Mouse (Mus musculus): ENCODE measurements around the gene Shisal1. TPM values are rescaled to one million over a fixed set of nuclear protein-coding genes. Genes with fewer than 3 reads are reported as not detected.

Gene Shisal1
- total RNA-seq (2021), result 1 to 10 TPM in 1 of 2 experiments, under 1 TPM in 1; 0.63 to 1.1 TPM
- long read RNA-seq, experiment 1, result 0 reads
- long read RNA-seq, experiment 2, result 0 reads

DNA sequence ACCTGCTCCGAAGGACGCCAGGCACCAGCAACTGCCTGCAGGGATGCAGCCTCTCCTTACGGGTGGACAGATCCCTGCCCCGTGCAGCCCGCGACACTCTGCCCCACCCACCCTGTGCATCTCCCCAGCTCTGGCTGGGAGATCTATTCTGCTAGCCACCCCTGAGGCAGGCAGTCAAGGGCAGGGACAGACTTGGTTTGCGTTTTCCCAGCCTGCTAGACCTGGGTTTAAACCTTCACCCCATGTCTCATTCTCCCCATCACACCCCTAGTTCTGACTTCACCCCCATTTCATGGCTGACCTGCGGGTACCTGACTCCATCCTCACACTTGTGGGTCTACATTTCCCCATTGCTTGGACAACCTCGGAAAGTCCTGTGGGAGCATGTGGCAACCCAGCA, at the start of gene Shisal1:
Gene Shisal1 (minus strand): TSS at position 101 of the 400 bp plus-strand sequence.
- no peak for DNase-seq

DNA sequence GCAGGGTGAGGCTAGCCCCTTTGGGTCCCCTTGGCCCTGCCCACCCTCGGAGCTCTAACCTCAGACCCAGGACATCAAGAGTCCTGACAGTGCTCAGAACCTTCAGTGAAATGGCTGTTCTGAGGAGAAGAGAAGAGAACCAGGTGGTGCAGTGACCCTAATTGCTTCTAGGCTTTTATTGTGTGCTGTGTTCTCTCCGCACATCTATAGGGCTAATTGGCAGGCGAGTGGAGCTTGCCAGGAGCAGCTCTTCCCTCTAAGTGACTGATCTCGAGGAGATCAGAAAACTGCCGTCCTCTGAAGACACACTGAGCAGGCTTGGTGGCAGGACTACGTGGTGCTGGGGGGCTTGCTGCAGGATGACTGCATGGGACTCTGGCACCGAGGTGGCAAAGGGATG, 43.6 kb upstream of the Shisal1 start:
- no peak for DNase-seq

DNA sequence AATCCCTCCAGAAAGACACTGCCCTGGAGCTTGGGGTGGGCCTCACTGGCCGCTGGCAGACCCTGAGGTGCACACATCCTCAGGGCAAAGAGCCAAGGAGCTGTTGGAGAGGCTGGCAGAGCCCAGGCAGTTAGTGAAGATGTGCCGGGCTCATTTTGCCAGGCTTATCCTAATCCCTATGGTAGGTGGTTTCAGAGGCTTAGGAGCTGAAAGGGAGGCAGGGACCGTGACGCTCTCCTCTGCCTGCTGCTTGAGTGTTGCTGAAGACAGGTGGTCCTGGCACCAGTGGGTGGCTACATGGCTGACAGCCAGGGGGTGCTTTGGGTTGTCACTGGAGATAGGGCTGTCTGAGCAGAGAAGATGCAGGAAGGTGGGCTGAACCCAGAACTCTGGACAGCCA, 37.4 kb upstream of the Shisal1 start:
- no peak for DNase-seq

DNA sequence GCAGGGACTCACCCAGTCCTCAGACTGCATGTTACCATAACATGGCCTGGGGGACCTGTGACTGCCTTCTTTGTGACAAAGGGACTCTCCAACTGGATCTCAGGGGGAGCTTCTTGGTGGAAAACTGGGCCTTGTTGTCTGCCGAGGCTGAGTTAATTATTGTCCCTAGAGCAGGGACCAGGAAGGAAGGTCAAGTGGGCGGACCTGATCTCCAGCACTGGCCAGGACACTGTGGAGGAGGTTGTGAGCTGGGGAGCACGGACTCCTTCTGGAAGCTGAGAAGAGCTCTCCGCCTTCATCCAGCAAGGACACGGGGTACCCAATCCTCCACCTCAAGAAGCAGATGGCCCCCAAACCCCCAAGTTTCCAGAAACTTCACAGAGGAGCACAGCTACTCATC, 36.7 kb upstream of the Shisal1 start:
- DNase-seq, result peak; percentile 20 to 31

DNA sequence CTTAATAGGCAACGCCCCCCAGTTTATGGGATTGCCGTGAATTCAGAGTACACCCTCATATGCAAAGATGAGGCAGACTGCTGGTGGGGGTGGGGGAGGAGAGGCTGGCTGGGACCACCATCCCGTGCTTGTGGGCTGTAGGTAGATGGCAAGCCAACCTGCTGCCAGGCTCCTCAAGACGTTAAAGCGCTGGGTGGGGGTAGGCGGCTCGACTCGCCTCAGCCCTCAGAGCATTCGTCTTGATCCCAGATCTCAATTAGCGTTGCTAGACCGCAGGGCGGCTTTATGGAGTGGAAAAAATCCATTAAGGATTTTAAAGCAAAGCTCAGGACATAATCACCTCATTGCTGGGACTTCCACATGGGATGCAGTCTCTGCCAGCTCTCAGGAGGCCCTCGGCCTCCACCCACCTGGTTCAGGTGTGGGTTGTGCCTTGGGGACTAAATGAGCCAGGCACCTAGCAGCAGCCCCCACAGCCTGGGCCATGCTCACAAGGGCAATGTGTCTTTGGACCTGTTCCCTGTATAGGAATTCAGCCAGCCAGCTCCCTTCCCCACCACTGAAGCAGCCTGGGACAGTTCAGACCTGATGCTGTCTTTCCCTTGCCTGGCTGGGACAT, 34.5 kb upstream of the Shisal1 start:
- no peak for DNase-seq

DNA sequence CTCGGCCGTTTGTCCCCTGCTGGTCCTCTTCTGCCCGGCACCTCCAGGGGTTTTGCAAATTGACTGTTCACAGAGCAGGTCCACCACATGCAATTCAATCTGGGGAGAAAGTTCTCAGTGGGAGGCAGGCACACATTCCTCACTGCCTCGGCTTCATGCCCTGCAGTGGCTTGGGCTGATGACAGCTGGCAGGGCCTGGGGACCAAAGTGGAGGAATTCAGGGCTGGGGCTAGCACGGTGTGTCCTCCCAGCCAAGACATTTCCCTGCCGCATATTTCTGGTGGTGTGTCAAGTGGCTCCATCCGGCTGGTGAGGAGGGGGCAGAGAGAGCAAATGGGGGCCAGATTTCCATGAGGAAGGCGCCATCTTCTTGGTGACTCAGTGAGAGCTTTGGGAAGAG, 22.5 kb upstream of the Shisal1 start:
- no peak for DNase-seq

DNA sequence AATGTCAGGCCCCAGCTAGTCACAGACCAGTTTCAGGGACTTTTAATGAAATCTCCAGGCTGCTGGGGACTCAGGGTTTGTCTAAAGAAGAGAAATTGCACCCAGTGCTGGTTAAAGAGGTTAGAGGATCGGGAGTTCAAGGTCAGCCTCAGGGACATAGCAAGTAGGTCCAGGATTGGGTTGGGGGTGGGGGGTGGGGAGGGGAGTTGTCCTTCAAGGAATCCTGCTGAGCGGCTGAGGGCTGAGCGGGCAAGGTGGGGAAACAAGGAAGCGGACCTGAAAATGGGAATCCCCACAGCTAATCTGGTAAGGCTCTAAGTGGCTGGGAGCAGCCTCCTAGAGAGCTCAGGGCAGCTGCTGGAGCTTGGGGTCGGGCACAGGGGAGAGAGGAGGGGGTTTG, 20.9 kb upstream of the Shisal1 start:
- DNase-seq, result no peak

DNA sequence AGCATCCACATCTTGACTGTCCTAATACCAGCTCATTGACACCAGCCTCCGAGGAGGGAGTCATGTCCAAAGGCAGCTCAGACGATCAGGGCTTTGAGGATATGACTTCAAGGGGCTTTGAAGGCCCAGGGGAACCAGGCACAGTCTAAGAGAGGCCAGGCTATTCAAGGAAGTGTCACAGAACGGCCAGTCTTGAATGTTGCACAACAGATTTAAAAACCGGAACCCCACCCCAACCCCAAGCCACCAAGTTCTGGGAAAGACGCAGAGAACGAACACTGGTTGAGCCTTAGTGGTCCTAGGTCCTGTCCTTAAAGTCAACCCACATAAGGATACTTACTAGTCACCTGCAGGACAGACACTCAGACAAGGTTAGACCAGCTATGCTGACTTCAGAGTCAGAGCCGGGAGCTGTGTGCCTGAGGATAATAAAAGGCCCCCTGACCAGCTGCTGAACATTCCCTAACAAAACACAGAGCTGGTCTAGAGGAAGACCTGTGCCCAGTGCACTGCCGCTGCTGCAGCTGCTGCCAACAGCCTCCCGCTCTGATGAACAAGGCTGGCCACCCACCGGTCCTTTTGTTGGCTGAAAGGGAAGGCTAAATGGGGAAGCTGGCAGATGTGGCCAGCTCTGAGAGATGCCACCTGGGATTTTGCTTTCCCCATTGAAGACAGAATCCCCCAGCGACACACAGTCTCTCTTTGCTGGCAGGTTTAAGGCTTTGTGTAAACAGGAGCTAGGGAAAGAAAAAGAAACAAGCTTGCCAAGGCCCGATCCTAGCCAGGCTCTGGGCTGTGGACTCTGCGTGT, 19.8 kb upstream of the Shisal1 start:
- DNase-seq, result no peak

DNA sequence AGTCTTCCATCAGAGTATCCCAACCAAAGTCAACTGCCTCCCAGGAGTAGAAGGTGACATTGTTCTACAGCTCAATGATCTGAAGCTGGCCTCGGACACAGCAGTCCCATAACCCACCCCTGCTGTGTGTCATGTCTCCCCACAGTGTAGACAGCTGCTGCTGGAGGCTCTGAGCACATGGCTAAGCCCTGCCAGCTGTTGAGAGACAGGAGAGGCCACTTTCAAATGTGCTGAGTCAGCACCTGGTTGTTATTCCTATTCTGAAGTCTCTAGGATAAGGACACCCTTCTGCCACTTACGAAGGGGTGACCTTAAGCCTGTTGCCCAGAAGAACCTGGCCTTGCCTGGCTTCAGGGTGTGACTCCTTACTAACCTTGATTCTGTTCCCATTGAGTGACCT, 14.5 kb upstream of the Shisal1 start:
- no peak for DNase-seq

DNA sequence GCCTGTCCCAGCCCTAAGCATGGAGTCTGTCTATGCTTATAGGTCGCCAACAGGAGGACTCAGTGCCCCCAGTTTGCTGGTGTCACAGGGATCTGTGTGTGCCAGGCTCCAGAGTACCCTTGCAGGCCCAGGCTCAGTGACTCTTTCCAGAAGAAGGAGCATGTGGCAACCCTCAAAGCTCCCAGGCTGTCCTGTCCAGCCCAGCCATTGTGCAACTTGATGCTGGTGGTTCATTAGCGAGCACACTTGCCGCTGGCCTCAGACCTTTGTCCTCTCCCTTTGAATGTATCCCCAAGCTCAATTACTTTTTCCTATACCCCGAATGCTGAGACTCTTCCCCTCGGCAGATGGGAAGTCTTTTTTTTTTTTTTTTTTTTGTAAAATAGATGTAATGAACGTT, 12.1 kb upstream of the Shisal1 start:
- no peak for DNase-seq

DNA sequence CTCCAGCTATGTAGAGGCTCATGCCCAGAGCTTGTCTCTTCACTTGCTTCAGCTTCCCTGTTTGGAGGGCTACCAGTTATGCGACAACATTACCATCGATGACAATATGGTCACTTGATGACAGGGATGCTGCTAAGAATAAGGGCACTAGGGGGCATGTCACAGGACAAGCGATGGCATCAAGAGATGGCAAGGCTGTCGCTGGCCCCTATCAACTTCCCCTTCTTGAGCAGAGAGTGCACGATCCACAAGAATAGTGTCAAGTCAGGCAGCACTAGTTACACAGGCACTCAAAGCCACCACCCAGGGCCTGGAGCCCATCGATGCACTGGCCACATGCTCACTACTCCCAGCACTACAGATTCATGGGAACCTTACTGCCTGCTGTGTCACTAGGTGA, 8.4 kb upstream of the Shisal1 start:
- no peak for DNase-seq

DNA sequence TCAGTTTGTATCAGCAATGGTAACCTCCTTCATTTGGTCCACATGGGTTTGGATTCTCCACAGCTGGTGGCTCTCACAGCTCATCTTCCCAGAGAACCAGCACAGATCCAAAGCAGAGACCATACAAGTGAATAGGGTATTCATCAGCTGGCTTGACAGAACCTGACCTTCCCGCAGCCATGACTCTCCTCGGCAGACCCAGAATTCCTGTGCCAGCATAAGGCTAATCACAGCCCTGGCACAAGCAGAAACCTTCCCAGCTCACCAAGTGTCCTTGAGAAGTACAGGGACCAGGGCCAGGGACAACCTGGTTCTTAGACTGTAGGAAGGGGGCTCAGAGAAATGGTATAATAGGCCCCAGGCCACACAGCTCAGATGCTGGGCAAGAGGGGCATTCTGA, 6.2 kb upstream of the Shisal1 start:
- peak; percentile 56 to 67 for DNase-seq

DNA sequence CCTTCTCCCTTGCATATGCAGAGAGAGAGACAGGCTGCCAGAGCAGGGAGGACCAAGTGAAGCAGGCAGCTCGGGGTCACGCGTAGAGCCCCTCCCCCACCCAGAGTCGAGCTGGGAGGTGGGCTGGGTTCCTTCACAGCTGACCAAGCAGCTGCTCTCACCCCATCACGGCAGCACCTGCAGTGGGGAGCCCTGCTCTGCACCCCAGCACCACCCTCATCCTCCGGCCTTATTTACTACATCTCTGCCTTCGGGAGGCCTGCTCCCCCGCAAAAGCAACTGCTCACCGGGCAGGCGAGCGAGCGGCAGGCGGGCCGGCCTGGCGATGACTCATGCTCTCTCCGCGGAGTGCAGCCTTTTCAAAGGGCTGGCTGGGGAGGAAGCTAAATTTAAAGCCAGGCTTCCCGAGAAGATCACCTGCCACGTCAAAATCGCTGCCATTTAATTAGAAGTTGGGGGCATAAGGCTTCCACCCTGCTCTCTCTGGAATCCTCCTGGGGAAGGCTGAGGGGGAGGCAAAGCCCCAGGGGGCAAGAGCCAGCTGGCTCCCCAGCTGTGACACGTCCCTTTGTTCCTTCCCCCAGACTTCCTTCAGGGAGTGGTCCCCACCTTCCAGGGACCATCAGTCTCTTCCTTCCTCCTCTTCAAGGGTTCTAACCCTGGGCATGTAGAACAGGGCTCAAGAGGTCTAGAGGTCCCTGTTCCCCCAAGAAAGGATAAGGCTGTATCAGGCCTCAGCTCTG, 3.7 kb upstream of the Shisal1 start:
- peak; percentile 86 to 87 for DNase-seq

DNA sequence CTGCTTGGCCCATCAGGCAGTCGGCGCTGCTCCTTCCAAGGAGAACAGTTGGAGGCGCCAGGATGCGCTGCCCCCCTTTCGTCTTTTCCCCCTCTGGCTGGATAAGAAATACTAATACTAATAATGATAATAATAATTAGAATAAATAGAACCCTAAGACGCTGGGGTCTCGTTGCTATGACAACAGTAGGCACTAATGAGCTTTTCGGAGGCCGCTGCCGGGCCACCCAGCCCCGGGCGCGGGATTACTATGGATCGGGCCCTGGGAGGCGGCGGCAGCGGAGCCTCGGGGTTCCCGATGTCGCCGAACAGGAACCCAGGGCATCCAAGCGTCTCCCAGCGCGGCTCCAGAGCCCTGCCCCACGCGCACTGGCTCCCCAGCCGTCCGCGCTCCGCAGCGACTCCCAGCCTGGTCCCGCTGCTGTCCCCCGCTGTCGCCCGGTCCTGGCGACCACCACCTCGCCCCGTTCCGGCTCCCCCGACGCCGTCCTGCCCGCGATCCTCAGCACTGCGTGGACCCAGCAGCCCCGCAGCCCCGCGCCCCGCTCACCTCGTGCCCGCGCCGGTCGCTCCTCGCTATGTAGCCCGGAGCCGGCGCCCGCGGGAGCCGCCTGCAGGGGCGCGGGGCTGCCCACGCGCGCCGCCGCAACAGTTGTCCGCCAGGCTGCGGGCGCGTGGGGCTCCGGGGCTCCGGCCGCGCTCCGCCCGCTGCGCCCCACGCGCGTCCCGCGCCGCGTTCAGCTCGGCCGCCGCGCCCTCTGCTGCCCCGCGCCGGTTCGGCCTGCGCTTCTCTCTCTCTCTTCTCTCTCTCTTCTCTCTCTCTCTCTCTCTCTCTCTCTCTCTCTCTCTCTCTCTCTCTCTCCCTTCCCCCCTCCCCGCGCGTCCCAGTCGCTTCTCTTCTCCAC, 833 bp downstream of the Shisal1 start:
- peak; percentile 15 to 29 for DNase-seq

DNA sequence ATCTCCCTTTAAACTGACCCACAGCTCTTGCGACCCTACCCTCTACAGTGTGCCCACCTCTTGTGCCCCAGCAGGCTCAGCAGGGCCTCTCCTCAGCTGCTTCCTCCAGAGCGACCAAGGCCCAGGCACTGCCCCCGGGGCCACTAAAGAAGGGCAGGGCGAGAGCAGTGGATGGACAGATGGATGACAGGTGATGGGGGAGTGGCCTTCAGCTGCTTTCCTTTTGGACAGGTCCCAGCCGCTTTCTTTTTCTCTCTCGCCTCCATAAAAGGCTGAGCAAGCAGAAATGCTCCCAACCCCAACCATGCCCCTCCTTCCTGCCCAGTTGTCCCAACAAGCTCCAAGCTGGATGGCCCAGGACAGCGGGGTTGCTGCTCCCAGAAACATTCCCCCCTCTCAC, 2.7 kb downstream of the Shisal1 start:
- no peak for DNase-seq

DNA sequence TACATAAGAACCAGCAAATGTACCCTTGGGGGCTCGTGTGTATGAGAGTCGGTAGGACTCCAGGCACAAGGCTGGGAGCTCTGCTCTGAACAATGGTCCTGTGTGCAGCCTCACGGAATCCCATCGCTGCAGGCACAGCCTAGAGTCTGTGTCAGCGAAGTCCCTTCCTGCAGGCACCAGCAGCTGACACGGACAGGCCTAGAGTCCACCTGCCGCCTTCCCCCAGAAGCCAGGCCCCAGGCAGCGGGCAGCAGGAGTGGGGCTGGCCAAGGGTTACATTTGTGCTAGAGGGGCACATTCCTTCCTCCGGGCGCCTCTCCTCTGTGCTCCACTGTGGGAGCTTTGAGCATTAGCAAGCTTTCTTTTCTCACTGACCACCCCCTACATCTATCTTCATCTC, 3.3 kb downstream of the Shisal1 start:
- no peak for DNase-seq

DNA sequence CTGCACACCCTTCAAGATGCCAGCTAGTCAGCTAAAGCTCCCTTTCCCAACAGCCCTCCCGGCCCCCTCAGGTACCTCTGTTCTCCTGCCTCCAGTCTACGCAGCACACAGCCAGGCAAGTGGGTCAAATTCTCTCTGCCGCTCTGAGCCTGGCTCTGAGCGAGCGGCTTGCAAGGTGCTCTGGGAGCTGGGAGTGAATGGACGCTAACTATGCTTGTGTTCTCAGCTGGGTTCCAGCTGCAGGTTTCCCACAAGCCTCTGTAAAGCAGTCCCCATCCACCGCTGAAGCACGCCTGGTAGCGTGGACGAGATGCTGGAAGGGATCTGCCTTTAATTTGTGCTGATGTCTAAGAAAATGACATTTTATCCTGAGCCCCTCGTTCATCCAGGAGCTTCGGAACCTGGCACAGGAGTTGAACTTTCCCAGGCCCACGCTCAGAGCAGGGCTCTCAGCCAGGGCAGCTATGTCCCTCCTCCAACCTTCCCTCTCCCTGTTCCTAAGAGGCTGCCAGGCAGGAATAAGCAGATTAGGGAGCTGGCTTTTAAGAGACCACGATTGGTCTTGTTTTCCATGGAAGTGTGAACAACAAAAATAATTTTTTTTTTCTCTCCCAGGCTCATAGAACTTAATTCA, 5.1 kb downstream of the Shisal1 start:
- DNase-seq, result no peak

DNA sequence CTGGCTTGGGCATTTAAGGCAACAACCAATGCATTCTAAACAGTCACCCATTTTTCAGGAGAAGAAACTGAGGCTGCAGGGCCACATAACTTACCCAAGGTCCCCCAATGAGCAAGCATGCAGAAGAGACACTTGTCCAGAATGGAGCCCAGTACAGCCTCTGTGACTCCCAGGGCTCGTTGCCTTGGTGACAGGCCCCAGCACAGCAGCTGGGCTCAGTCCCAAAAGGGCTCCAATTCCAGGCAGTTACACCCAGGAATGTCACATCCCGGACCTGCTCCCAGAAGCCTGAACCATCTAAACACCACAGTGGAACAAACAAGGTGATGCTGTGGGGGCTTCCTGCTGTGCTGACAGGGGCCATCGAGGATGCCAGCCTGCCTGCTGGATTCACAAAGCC, 6.1 kb downstream of the Shisal1 start:
- peak; percentile 17 to 41 for DNase-seq

DNA sequence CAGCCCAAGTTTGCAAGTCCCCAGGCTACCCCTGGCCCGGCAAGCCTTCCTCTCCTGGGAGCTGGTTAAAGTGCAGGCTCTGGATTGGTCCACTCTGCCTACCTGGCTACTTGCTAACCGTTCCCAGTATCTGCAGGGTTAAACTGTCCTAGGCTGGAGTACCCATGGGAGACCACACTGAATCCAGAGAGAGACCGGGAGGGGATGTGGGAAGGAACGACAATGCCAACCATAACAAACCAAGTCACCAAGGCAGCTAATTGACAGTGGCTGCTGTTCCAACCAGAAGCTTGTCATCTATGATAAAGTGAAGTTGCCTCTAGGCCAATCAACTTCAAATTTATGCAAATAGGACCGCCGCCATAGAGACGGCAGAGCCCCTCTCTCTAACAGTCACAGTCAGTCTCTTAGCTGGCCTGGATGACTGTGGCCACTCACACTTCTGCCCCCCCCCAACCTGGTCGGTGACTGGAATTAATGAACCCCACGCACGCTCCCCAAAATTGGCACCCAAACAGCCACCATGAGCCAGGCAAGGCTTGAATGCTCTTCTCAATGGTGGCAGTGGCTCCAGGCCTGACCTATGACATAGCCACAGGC, 13.2 kb downstream of the Shisal1 start:
- no peak for DNase-seq

DNA sequence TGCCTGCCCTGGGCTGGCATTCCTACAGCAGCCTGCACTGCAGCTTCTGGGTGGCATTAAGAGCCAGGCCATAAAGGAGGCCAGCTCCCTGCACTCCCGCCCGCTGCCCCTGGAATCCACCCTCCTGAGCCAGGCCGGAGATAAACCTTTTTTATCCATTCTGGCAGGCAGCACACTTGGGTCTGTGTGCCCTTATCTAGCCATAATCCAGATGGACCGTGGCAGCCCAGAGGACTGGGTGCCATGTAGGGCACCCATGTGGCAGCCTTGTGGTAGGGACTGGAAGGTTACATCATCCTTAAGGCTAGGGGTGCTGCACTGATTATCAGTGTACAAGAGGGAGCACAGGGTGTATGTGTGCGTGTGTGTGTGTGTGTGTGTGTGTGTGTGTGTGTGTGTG, 16.4 kb downstream of the Shisal1 start:
- DNase-seq, result no peak

DNA sequence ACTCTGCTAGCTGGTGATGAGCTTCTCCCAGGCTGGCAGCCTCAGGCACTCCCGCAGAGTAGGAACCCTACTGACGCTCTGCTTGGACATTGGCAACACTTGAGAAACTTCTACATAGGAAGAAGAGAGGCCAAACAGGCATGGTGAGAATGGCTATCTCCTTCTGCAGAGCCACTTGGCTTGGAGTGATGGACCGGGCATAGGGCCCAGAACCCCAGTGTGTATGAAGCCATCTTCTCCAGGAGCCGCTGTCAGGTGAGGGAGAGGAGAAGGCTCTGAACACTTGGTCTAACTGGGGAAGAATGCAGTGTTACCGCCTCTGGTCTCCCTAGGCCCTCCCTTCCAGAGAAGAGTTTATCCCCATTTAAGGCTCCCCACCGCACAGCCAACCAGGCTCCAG, 19.3 kb downstream of the Shisal1 start:
- DNase-seq, result no peak

All from adrenal gland, postnatal 36 days (tissue).